Mouse (Mus musculus) thymus, adult 2 months (tissue): ENCODE measurements at regions not wholly inside any gene's neighbourhood (a gene's known extent, or its start where the extent isn't known, plus 50 kb on each side); places are given as distances from the start of the nearest gene placed in this dataset.

Source experiments
- CTCF ChIP-seq: fragments of 200-500 bp; IDR thresholded peaks from 2 replicates; pipeline ENCODE4 v1.5.1; 2012; ENCODE audit warnings: mild to moderate bottlenecking, control low read depth, low read length, moderate library complexity, borderline replicate concordance; ENCODE audit not compliant: control insufficient read depth, poor library complexity, insufficient read depth; ENCODE audit errors: extremely low read depth
- POLR2A ChIP-seq: fragments of 200-500 bp; IDR thresholded peaks from 2 replicates; pipeline ENCODE4 v1.6.1; 2012; ENCODE audit warnings: mild to moderate bottlenecking, low read length, control low read depth, moderate library complexity; ENCODE audit not compliant: control insufficient read depth, poor library complexity, insufficient read depth; ENCODE audit errors: extremely low read depth

- TF ChIP-seq CTCF (no peak), POLR2A (no peak)
These were observed 139.4 kb downstream of the Emp1 start for GRCm38 (mm10) chr6:135501791-135502190.
